Comparison of ENCODE assay signal across 35 mouse cellular contexts in the genomic region with DNA sequence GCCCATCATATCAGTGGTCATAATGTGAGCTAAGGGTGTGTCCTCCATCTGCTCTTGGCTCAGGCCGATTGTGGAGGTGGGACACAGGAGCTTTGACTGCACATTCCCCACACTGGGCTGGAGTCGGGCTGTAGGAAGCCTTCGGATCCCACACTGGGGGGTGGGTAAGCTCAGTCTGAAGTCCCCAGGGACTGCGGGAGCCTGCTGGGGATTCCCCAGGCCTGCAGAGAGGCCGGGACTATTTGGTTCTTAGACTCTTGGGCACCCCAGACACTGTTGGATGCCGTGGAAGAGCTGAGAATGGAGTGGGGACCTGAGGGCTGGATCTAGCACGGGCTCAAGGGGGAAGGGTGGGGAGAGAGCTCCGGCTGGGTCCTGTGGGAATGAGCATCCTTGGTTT.
"Had no signal": no experiment of that assay in that cellular context is flagged by ENCODE, and none has a peak within 500 bp of the region (broad histone marks: within the 10 kb centered on the region; RNA-seq: fewer than 3 reads in every experiment).

No protein-coding gene starts in this region.

- H3K4me3 ChIP-seq: heart, embryonic 12.5 days; heart, embryonic 13.5 days; heart, embryonic 15.5 days; hindbrain, embryonic 10.5 days; hindbrain, embryonic 12.5 days; hindbrain, embryonic 13.5 days; hindbrain, embryonic 15.5 days; intestine, embryonic 15.5 days; kidney, embryonic 15.5 days; layer of hippocampus, adult 2 months; left cerebral cortex, adult 2 months had no signal

- H3K36me3 ChIP-seq: heart, embryonic 12.5 days; heart, embryonic 13.5 days; heart, embryonic 15.5 days; hindbrain, embryonic 10.5 days; hindbrain, embryonic 12.5 days; hindbrain, embryonic 13.5 days; hindbrain, embryonic 15.5 days; intestine, embryonic 15.5 days; kidney, embryonic 15.5 days had no signal

- H3K4me1 ChIP-seq: heart, embryonic 12.5 days; heart, embryonic 13.5 days; heart, embryonic 15.5 days; hindbrain, embryonic 10.5 days; hindbrain, embryonic 12.5 days; hindbrain, embryonic 13.5 days; hindbrain, embryonic 15.5 days; intestine, embryonic 15.5 days; kidney, embryonic 15.5 days had no signal

- H3K27ac ChIP-seq: heart, embryonic 13.5 days; heart, embryonic 15.5 days; hindbrain, embryonic 10.5 days; hindbrain, embryonic 12.5 days; hindbrain, embryonic 13.5 days; hindbrain, embryonic 14.5 days; hindbrain, embryonic 15.5 days; hindbrain, postnatal 0 days; intestine, embryonic 15.5 days; kidney, embryonic 15.5 days; kidney, postnatal 0 days; layer of hippocampus, adult 2 months; left cerebral cortex, adult 2 months had no signal

- H3K27me3 ChIP-seq: heart, embryonic 12.5 days; heart, embryonic 13.5 days; heart, embryonic 15.5 days; hindbrain, embryonic 12.5 days; hindbrain, embryonic 13.5 days; hindbrain, embryonic 15.5 days; intestine, embryonic 15.5 days; kidney, embryonic 15.5 days had no signal

- H3K4me2 ChIP-seq: heart, embryonic 11.5 days; heart, embryonic 12.5 days; heart, embryonic 13.5 days; heart, embryonic 15.5 days; hindbrain, embryonic 12.5 days; hindbrain, embryonic 13.5 days; hindbrain, embryonic 14.5 days; hindbrain, embryonic 15.5 days; intestine, embryonic 15.5 days; kidney, embryonic 15.5 days had no signal

- H3K9me3 ChIP-seq: heart, embryonic 12.5 days; heart, embryonic 13.5 days; heart, embryonic 15.5 days; hindbrain, embryonic 10.5 days; hindbrain, embryonic 12.5 days; hindbrain, embryonic 15.5 days; intestine, embryonic 15.5 days; kidney, embryonic 15.5 days had no signal

- ATAC-seq: hindbrain, embryonic 16.5 days; hindbrain, postnatal 0 days; inflammation-experienced regulatory T-cells, adult 6 months; intestine, embryonic 15.5 days; intestine, embryonic 16.5 days; intestine, postnatal 0 days had no signal

- DNase-seq: heart, postnatal 10 days; heart, postnatal 14 days; heart, postnatal 36 days; heart, postnatal 4 days; kidney, adult 11 months; kidney, adult 18-20 months; kidney, adult 2 months; kidney, adult 8-10 months; kidney, adult 9 months; kidney, postnatal 10 days; kidney, postnatal 14 days; kidney, postnatal 25 days; kidney, postnatal 36 days; kidney, postnatal 4 days; layer of hippocampus, adult 9-11 months; layer of hippocampus, postnatal 36 days had no signal

- H3K9ac ChIP-seq: heart, embryonic 12.5 days; heart, embryonic 13.5 days; heart, embryonic 15.5 days; hindbrain, embryonic 12.5 days; hindbrain, embryonic 13.5 days; hindbrain, embryonic 14.5 days; hindbrain, embryonic 15.5 days; intestine, embryonic 15.5 days; kidney, embryonic 15.5 days had no signal
